33 mouse cellular contexts compared by ENCODE assay signal in the genomic region with DNA sequence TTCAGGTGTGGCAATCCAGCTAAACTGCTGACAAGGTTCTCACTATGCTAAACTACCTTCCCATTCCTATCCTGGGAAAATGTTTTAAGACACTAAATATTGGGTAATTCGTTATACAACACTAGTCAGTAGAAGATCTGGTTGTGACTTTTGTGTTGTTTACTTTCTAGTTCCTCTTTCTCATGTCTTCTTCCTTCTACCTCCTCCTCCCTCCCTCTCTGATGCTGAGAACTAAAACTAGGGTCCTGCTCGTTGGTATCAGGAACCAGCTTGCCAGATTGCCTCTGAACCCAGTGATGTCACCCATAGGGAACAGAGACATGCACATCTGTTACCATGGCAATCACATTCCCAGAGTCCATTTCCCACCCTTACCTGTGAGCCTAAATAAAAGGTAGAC. TPM values are rescaled to one million over a fixed set of nuclear protein-coding genes. Genes with fewer than 3 reads are reported as not detected.
DNase-seq lines count a peak whose midpoint lies in the region; ATAC-seq and TF ChIP-seq lines count a peak whose summit lies in the region.
"Had no signal": no experiment of that assay in that cellular context is flagged by ENCODE, and none has a peak within 500 bp of the region (broad histone marks: within the 10 kb centered on the region; RNA-seq: fewer than 3 reads in every experiment).

No protein-coding gene starts in this region.

- peaks cover 20% of the 10 kb centered on the region for H3K4me1 ChIP-seq in heart, embryonic 15.5 days (replicated peaks)
- H3K4me1 ChIP-seq in MEL (ENCODE audit: control insufficient read depth in 1 of 2, insufficient read depth in 2 of 2, low read length in 2 of 2): no peaks in the 10 kb centered on the region
- H3K4me1 ChIP-seq: forebrain, embryonic 10.5 days; limb, embryonic 10.5 days; neural tube, embryonic 13.5 days had no signal

- ATAC-seq in heart, embryonic 15.5 days (replicated peaks; ENCODE audit: insufficient number of reproducible peaks, insufficient read depth, low FRiP score, low read depth): no peak
- ATAC-seq in megakaryocyte, adult 5-6 weeks (ENCODE audit: poor library complexity, severe bottlenecking): peak; percentile 79
- ATAC-seq: hindbrain, postnatal 0 days; intestine, embryonic 16.5 days; Patski had no signal

- H3K79me2 ChIP-seq in MEL (ENCODE audit: control insufficient read depth, insufficient read depth, low read length, poor library complexity): no peaks in the 10 kb centered on the region

- TF ChIP-seq POLR2A in MEL (IDR thresholded peaks at IDR 0.05; ENCODE audit: control insufficient read depth in 1 of 2, insufficient read depth in 1 of 2, low read depth in 1 of 2, low read length in 2 of 2, poor library complexity in 1 of 2): no peak

- TF ChIP-seq CTCF in gastrocnemius, adult 2 months (IDR thresholded peaks at IDR 0.05): no peak
- no peak for TF ChIP-seq CTCF in MEL (IDR thresholded peaks at IDR 0.05 in 2 of 3, conservative IDR thresholded peaks at IDR 0.05 in 1 of 3; ENCODE audit: control insufficient read depth in 1 of 3, insufficient read depth in 1 of 3, low read depth in 2 of 3, low read length in 3 of 3, poor library complexity in 1 of 3, severe bottlenecking in 1 of 3)

- H3K4me2 ChIP-seq in heart, embryonic 15.5 days: peak overlapping the region; percentile 61
- H3K4me2 ChIP-seq: liver, embryonic 15.5 days; neural tube, embryonic 13.5 days had no signal

- no peak for TF ChIP-seq RAD21 in MEL (IDR thresholded peaks at IDR 0.05; ENCODE audit: low read depth, low read length)

- 67% methylated on average over 2 of the region's 2 CpGs for WGBS in heart, embryonic 15.5 days

- no peak for TF ChIP-seq EP300 in MEL (IDR thresholded peaks at IDR 0.05; ENCODE audit: low read depth in 1 of 2, low read length in 2 of 2)

- peak overlapping the region; percentile 83 for H3K4me3 ChIP-seq in gastrocnemius, adult 2 months
- peak overlapping the region; percentile 47; the same call in 1 of the 2 replicates for H3K4me3 ChIP-seq in heart, embryonic 15.5 days
- H3K4me3 ChIP-seq in MEL (ENCODE audit: control insufficient read depth in 1 of 2, insufficient read depth in 1 of 2, low read depth in 2 of 2, low read length in 2 of 2): no peak overlapping the region
- H3K4me3 ChIP-seq: forebrain, embryonic 10.5 days; layer of hippocampus, adult 2 months; limb, embryonic 10.5 days; liver, embryonic 15.5 days; megakaryocyte, embryonic 14.5 days; myocyte; neural tube, embryonic 13.5 days had no signal

- no peak overlapping the region for H3K9ac ChIP-seq in heart, embryonic 15.5 days
- H3K9ac ChIP-seq in MEL (ENCODE audit: control insufficient read depth, low read depth, low read length, poor library complexity, severe bottlenecking): no peak overlapping the region
- H3K9ac ChIP-seq: liver, embryonic 15.5 days; neural tube, embryonic 13.5 days had no signal

- peak overlapping the region; percentile 94 for H3K27ac ChIP-seq in gastrocnemius, adult 2 months
- no peak overlapping the region for H3K27ac ChIP-seq in heart, embryonic 15.5 days
- no peak overlapping the region for H3K27ac ChIP-seq in MEL (ENCODE audit: control insufficient read depth, low read depth, low read length)
- H3K27ac ChIP-seq: forebrain, embryonic 10.5 days; hindbrain, postnatal 0 days; layer of hippocampus, adult 2 months; limb, embryonic 10.5 days; liver, embryonic 15.5 days; neural tube, embryonic 13.5 days had no signal

- no peak for DNase-seq in gastrocnemius, adult 2 months
- no peak for DNase-seq in gastrocnemius, adult 18-20 months (ENCODE audit: low spot score)
- DNase-seq in heart, adult 18-20 months: no peak
- DNase-seq in MEL (ENCODE audit: low read depth, low spot score): peak; percentile 32
- DNase-seq in right cerebral cortex, postnatal 36 days (ENCODE audit: low spot score in 2 of 2): no peak
- DNase-seq in layer of hippocampus, adult 11-12 months (ENCODE audit: low spot score): no peak
- DNase-seq: adrenal gland, postnatal 36 days; cerebellum, adult 11 months; cerebellum, adult 9-11 months; gastrocnemius, postnatal 25 days; kidney, adult 9 months; kidney, postnatal 14 days; liver; lung, postnatal 10 days; midbrain, embryonic 14.5 days; thymus, adult 18-20 months; thymus, postnatal 36 days had no signal

- no peaks in the 10 kb centered on the region for H3K9me3 ChIP-seq in heart, embryonic 15.5 days (replicated peaks)
- H3K9me3 ChIP-seq in MEL (replicated peaks; ENCODE audit: insufficient read depth, low read length): no peaks in the 10 kb centered on the region
- H3K9me3 ChIP-seq: forebrain, embryonic 10.5 days; limb, embryonic 10.5 days; liver, embryonic 15.5 days; neural tube, embryonic 13.5 days had no signal

- H3K27me3 ChIP-seq in heart, embryonic 15.5 days: no peaks in the 10 kb centered on the region
- no peaks in the 10 kb centered on the region for H3K27me3 ChIP-seq in MEL (ENCODE audit: control insufficient read depth in 1 of 2, insufficient read depth in 2 of 2, low read length in 2 of 2)
- H3K27me3 ChIP-seq: liver, embryonic 15.5 days; megakaryocyte, embryonic 14.5 days; neural tube, embryonic 13.5 days; Patski had no signal

- intact Hi-C loops in gastrocnemius, adult 2 months (cut with DNase I): no loop called here

- peaks cover 29% of the 10 kb centered on the region for H3K36me3 ChIP-seq in heart, embryonic 15.5 days
- H3K36me3 ChIP-seq in MEL (ENCODE audit: control insufficient read depth in 1 of 2, insufficient read depth in 2 of 2, low read length in 2 of 2): peaks cover 0 to 2% of the 10 kb centered on the region in 2 experiments; a peak in 2 of 4 replicates

TF ChIP-seq in MEL, 35 proteins besides CTCF, POLR2A, EP300 and RAD21:
- TF ChIP-seq MAX (IDR thresholded peaks at IDR 0.05; ENCODE audit: low read length) (no peak), BHLHE40 (IDR thresholded peaks at IDR 0.05; ENCODE audit: borderline replicate concordance, low read depth, low read length) (no peak), ZC3H11A (IDR thresholded peaks at IDR 0.05; ENCODE audit: low read depth, low read length) (no peak), USF1 (IDR thresholded peaks at IDR 0.05; ENCODE audit: low read depth, low read length) (no peak), NRF1 (IDR thresholded peaks at IDR 0.05; ENCODE audit: insufficient read depth, low read depth, low read length, poor library complexity, severe bottlenecking) (no peak)

RNA-seq across cellular contexts. Expression of gene Lrrc14b, which starts 1.6 kb away (rescaled TPM):
- total RNA-seq in gastrocnemius, adult 2 months (2021): 100 to 1,000 TPM in 1 of 2 experiments, 10 to 100 TPM in 1; 91.6 to 105 TPM
- 100 to 1,000 TPM in 1 of 2 experiments, 10 to 100 TPM in 1; 91.7 to 101 TPM for total RNA-seq in gastrocnemius, adult 18-20 months (2021)
- polyA plus RNA-seq in heart, embryonic 15.5 days (2015; fragmentation: Nextera tagmentation; extraction: Ambion mirVana): 8.4 and 10.2 TPM in 2 replicates
- total RNA-seq in heart, adult 18-20 months (2021): 10 to 100 TPM; 77.1 to 81.7 TPM
- total RNA-seq in MEL (2012; rRNA removed): 0.08 and 0.10 TPM in 2 replicates
- polyA plus RNA-seq in MEL (2012; ENCODE audit: insufficient read depth in 1 of 2, insufficient read length in 2 of 2, low read depth in 1 of 2, low replicate concordance in 2 of 2, missing spikeins in 1 of 2): not detected
- not detected in 2 replicates for total RNA-seq in megakaryocyte, adult 5-6 weeks (2015)
- total RNA-seq in megakaryocyte, adult 5-6 weeks (2017): not detected in 2 replicates
- total RNA-seq: hematopoietic stem cell, adult 5-6 weeks; layer of hippocampus, adult 2 months; layer of hippocampus, postnatal 25 days had no signal
- polyA plus RNA-seq: embryonic facial prominence, embryonic 11.5 days; forebrain, embryonic 10.5 days; hindbrain, postnatal 0 days; intestine, embryonic 16.5 days; limb, embryonic 10.5 days; liver, embryonic 15.5 days; midbrain, embryonic 14.5 days; neural tube, embryonic 13.5 days; Patski; stomach, embryonic 16.5 days had no signal

RNA-seq across cellular contexts. Expression of gene Ccdc127, which starts 12.1 kb away (rescaled TPM):
- 10 to 100 TPM; 51.5 to 61.4 TPM for total RNA-seq in gastrocnemius, adult 2 months (2021)
- total RNA-seq in gastrocnemius, adult 18-20 months (2021): 10 to 100 TPM; 58.3 to 62.3 TPM
- 43.9 and 51.2 TPM in 2 replicates for polyA plus RNA-seq in heart, embryonic 15.5 days (2015; fragmentation: Nextera tagmentation; extraction: Ambion mirVana)
- 10 to 100 TPM; 47.2 to 55.2 TPM for total RNA-seq in heart, adult 18-20 months (2021)
- 28.7 and 33.6 TPM in 2 replicates for total RNA-seq in MEL (2012; rRNA removed)
- polyA plus RNA-seq in MEL (2012; ENCODE audit: insufficient read depth in 1 of 2, insufficient read length in 2 of 2, low read depth in 1 of 2, low replicate concordance in 2 of 2, missing spikeins in 1 of 2): 10 to 100 TPM in 1 of 2 experiments, not detected in 1; 30.2 TPM
- total RNA-seq in megakaryocyte, adult 5-6 weeks (2015): 18.8 and 26.5 TPM in 2 replicates
- total RNA-seq in megakaryocyte, adult 5-6 weeks (2017): 30.9 and 54.1 TPM in 2 replicates

RNA-seq across cellular contexts. Expression of gene Sdha, which starts 12.1 kb away (rescaled TPM):
- 100 to 1,000 TPM; 600 to 778 TPM for total RNA-seq in gastrocnemius, adult 2 months (2021)
- total RNA-seq in gastrocnemius, adult 18-20 months (2021): 100 to 1,000 TPM; 591 to 682 TPM
- polyA plus RNA-seq in heart, embryonic 15.5 days (2015; fragmentation: Nextera tagmentation; extraction: Ambion mirVana): 551 and 562 TPM in 2 replicates
- 1,000 to 10,000 TPM; 1,503 to 1,550 TPM for total RNA-seq in heart, adult 18-20 months (2021)
- total RNA-seq in MEL (2012; rRNA removed): 145 and 151 TPM in 2 replicates
- 100 to 1,000 TPM in 1 of 2 experiments, 10 to 100 TPM in 1; 68.6 to 214 TPM for polyA plus RNA-seq in MEL (2012; ENCODE audit: insufficient read depth in 1 of 2, insufficient read length in 2 of 2, low read depth in 1 of 2, low replicate concordance in 2 of 2, missing spikeins in 1 of 2)
- total RNA-seq in megakaryocyte, adult 5-6 weeks (2015): 141 and 145 TPM in 2 replicates
- 165 and 179 TPM in 2 replicates for total RNA-seq in megakaryocyte, adult 5-6 weeks (2017)

RNA-seq across cellular contexts. Expression of gene Zfp72, which starts 28.4 kb away (rescaled TPM):
- 1 to 10 TPM; 2.6 to 3.7 TPM for total RNA-seq in gastrocnemius, adult 2 months (2021)
- 1 to 10 TPM; 2.8 to 3.6 TPM for total RNA-seq in gastrocnemius, adult 18-20 months (2021)
- polyA plus RNA-seq in heart, embryonic 15.5 days (2015; fragmentation: Nextera tagmentation; extraction: Ambion mirVana): 3.8 and 4.8 TPM in 2 replicates
- 1 to 10 TPM; 2.9 to 3.5 TPM for total RNA-seq in heart, adult 18-20 months (2021)
- 1.6 and 2.2 TPM in 2 replicates for total RNA-seq in MEL (2012; rRNA removed)
- 1 to 10 TPM in 1 of 2 experiments, not detected in 1; 2.0 TPM for polyA plus RNA-seq in MEL (2012; ENCODE audit: insufficient read depth in 1 of 2, insufficient read length in 2 of 2, low read depth in 1 of 2, low replicate concordance in 2 of 2, missing spikeins in 1 of 2)
- 1.5 and 2.6 TPM in 2 replicates for total RNA-seq in megakaryocyte, adult 5-6 weeks (2015)
- total RNA-seq in megakaryocyte, adult 5-6 weeks (2017): 0.53 and 1.7 TPM in 2 replicates

RNA-seq across cellular contexts. Expression of gene Ftl1-ps1, which starts 37.3 kb away (rescaled TPM):
- 100 to 1,000 TPM; 186 to 274 TPM for total RNA-seq in gastrocnemius, adult 2 months (2021)
- total RNA-seq in gastrocnemius, adult 18-20 months (2021): 100 to 1,000 TPM; 187 to 254 TPM
- polyA plus RNA-seq in heart, embryonic 15.5 days (2015; fragmentation: Nextera tagmentation; extraction: Ambion mirVana): 57.7 and 65.8 TPM in 2 replicates
- 100 to 1,000 TPM; 331 to 388 TPM for total RNA-seq in heart, adult 18-20 months (2021)
- total RNA-seq in MEL (2012; rRNA removed): 44.5 and 66.6 TPM in 2 replicates
- 10 to 100 TPM in 1 of 2 experiments, not detected in 1; 35.0 TPM for polyA plus RNA-seq in MEL (2012; ENCODE audit: insufficient read depth in 1 of 2, insufficient read length in 2 of 2, low read depth in 1 of 2, low replicate concordance in 2 of 2, missing spikeins in 1 of 2)
- total RNA-seq in megakaryocyte, adult 5-6 weeks (2015): 154 and 174 TPM in 2 replicates
- total RNA-seq in megakaryocyte, adult 5-6 weeks (2017): 32.7 and 33.9 TPM in 2 replicates

Comparison
In these comparisons a context has a peak if more than half of its experiments do, and no peak if none do; other contexts are left out.
1. H3K4me3 ChIP-seq: peak in gastrocnemius, adult 2 months (single experiment) and heart, embryonic 15.5 days (single experiment); none in MEL (0 of 2).
2. RNA of gene Lrrc14b, which starts 1.6 kb away (total RNA-seq): 91.6 to 105 TPM in gastrocnemius, adult 2 months, 91.7 to 101 TPM in gastrocnemius, adult 18-20 months and 77.1 to 81.7 TPM in heart, adult 18-20 months; 0.08 to 0.10 TPM in MEL and not detected in megakaryocyte, adult 5-6 weeks; every median in the first group is over 10 times any median in the second.